Mouse (Mus musculus) CH12.LX (cell line): ENCODE results near the gene Wtap.

ENCODE experiments used
- CTCF ChIP-seq, 2 experiments: IDR thresholded peaks in 1 of 2; conservative IDR thresholded peaks in 1 of 2; 2 replicates each; pipeline ENCODE4 v1.5.1; 2011 to 2012; ENCODE audit warnings: low read depth in 2 of 2, low read length in 2 of 2, improper control_type of control experiment in 1 of 2, inconsistent platforms in 1 of 2, mild to moderate bottlenecking in 1 of 2, moderate library complexity in 1 of 2
- EP300 ChIP-seq: IDR thresholded peaks from 2 replicates; pipeline ENCODE4 v1.6.1; 2011; ENCODE audit warnings: low read length, improper control_type of control experiment
- ETS1 ChIP-seq: conservative IDR thresholded peaks from 2 replicates; pipeline ENCODE4 v1.6.1; 2012; ENCODE audit warnings: low read depth, mild to moderate bottlenecking, inconsistent platforms, low read length, improper control_type of control experiment, moderate library complexity
- GABPA ChIP-seq: IDR thresholded peaks from 2 replicates; pipeline ENCODE4 v1.6.1; 2012; ENCODE audit warnings: low read depth, low read length, improper control_type of control experiment, inconsistent platforms; ENCODE audit not compliant: insufficient replicate concordance
- JUND ChIP-seq: conservative IDR thresholded peaks from 2 replicates; pipeline ENCODE4 v1.6.1; 2011; ENCODE audit warnings: low read depth, low read length, improper control_type of control experiment
- MEF2A ChIP-seq: IDR thresholded peaks from 2 replicates; pipeline ENCODE4 v1.6.1; 2014; ENCODE audit warnings: low read depth, mild to moderate bottlenecking, inconsistent platforms, low read length, improper control_type of control experiment, borderline replicate concordance
- MYC ChIP-seq: IDR thresholded peaks from 2 replicates; pipeline ENCODE4 v1.6.1; 2011; ENCODE audit warnings: low read depth, mild to moderate bottlenecking, improper control_type of control experiment, low read length
- RAD21 ChIP-seq: IDR thresholded peaks from 2 replicates; pipeline ENCODE4 v1.6.1; 2011; ENCODE audit warnings: low read depth, mild to moderate bottlenecking, low read length, improper control_type of control experiment, moderate library complexity
- TBP ChIP-seq: conservative IDR thresholded peaks from 2 replicates; pipeline ENCODE4 v1.6.1; 2011; ENCODE audit warnings: low read depth, low read length, improper control_type of control experiment
- ZNF384 ChIP-seq: IDR thresholded peaks from 2 replicates; pipeline ENCODE4 v1.6.1; 2012; ENCODE audit warnings: low read depth, low read length, improper control_type of control experiment, inconsistent platforms

GRCm38 (mm10) chr17:12973851-12974250, 20.1 kb downstream of the Wtap start:
- no peak for TF ChIP-seq ETS1
- no peak for TF ChIP-seq ZNF384
- no peak for TF ChIP-seq MEF2A
- no peak for TF ChIP-seq EP300
- no peak for TF ChIP-seq CTCF (conservative IDR thresholded peaks at IDR 0.05 in 1 of 2, IDR thresholded peaks at IDR 0.05 in 1 of 2; ENCODE audit: low read depth in 2 of 2, low read length in 2 of 2)
- no peak for TF ChIP-seq MYC
- no peak for TF ChIP-seq TBP
- no peak for TF ChIP-seq RAD21
- TF ChIP-seq GABPA: no peak
- no peak for TF ChIP-seq JUND
